Mouse (Mus musculus): ENCODE measurements around the gene Col25a1. TPM values are rescaled to one million over a fixed set of nuclear protein-coding genes. Genes with fewer than 3 reads are reported as not detected.

Gene Col25a1
- polyA plus RNA-seq, 1 experiment = 0.85 TPM

GRCm38 (mm10) chr3:130646110-130646810, 515.0 kb downstream of the Col25a1 start:
- no peaks in the 10 kb centered on the region for H3K36me3 ChIP-seq (ENCODE audit: control insufficient read depth, insufficient read depth, low read length, poor library complexity, severe bottlenecking)
- TF ChIP-seq POLR2A (IDR thresholded peaks at IDR 0.05; ENCODE audit: insufficient read depth, low read length) (no peak), EP300 (IDR thresholded peaks at IDR 0.05; ENCODE audit: insufficient read depth, low read depth, low read length) (no peak), CTCF (IDR thresholded peaks at IDR 0.05; ENCODE audit: low read depth, low read length) (no peak)
- no peaks in the 10 kb centered on the region for H3K27me3 ChIP-seq (ENCODE audit: control insufficient read depth, insufficient read depth, low read length, poor library complexity, severe bottlenecking)
- no peak overlapping the region for H3K9ac ChIP-seq (ENCODE audit: low read depth, poor library complexity, severe bottlenecking)
- no peaks in the 10 kb centered on the region for H3K9me3 ChIP-seq (replicated peaks; ENCODE audit: control insufficient read depth, insufficient read depth, low read length, poor library complexity, severe bottlenecking)
- H3K4me1 ChIP-seq (ENCODE audit: control insufficient read depth, insufficient read depth, low read length) = no peaks in the 10 kb centered on the region
- no peak overlapping the region for H3K27ac ChIP-seq (ENCODE audit: insufficient read depth, low read length)
- no peak overlapping the region for H3K4me3 ChIP-seq (ENCODE audit: low read depth, low read length)

Other genes with a start within 250 kb of the Col25a1 start
- 18.6 and 19.1 TPM in 2 replicates for gene Casp6, start 230.1 kb upstream of the Col25a1 start, polyA plus RNA-seq (2011; ENCODE audit: insufficient read depth, insufficient read length, low read depth, missing spikeins)
- gene Mcub, start 161.3 kb upstream of the Col25a1 start, polyA plus RNA-seq (2011; ENCODE audit: insufficient read depth, insufficient read length, low read depth, missing spikeins) = 1.3 and 1.4 TPM in 2 replicates
- gene Sec24b, start 69.9 kb upstream of the Col25a1 start, polyA plus RNA-seq (2011; ENCODE audit: insufficient read depth, insufficient read length, low read depth, missing spikeins) = 67.9 and 72.3 TPM in 2 replicates

Measured in ES-Bruce4 (cell line).